Mouse (Mus musculus): ENCODE results near the gene Uap1.

DNA sequence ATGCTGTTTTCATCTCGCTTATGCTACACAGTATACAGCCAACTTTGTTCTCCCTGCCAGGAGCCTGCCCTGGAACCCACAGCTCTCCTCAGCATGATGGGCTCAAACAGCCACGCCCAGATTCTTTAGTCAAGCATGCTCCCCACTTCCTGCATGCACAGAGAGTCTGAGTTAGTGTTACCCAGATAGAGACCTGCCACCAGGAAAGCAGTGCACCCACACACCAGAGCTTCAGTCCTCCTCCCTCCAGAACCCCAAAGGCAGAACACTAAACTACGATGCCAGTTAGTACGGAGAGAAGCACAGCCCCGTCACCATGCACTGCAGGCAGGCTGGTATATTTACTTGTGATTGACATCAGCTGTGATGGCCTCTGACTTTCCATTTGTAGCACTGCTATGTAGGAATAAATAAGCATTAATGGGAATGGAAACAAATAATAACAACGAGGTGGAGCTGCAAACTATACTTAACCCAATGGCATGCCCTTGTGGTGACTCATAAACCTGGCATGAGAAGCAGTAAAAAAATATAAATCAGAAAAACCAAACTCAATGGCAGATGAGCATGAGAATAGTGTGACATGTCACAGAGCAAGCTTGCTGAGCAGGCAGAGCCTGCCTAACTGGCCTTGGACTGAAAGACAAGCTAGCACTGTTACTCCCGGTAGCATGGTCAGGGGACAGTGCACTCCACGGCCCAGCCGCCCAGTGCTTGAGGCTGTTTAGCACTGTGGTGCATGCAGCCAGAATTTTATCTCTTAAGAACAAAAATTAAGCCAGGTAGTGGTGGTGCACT, 26.9 kb downstream of the Uap1 start:
- TF ChIP-seq CTCF (IDR thresholded peaks at IDR 0.05; ENCODE audit: borderline replicate concordance, extremely low read depth, insufficient read depth, insufficient read length) = no peak
- TF ChIP-seq POLR2A (IDR thresholded peaks at IDR 0.05; ENCODE audit: borderline replicate concordance, extremely low read depth, insufficient read depth, insufficient read length, poor library complexity, severe bottlenecking) = no peak

All from brain, embryonic 14.5 days (tissue).